Mouse (Mus musculus) heart, embryonic 10.5 days (tissue): ENCODE measurements at regions not wholly inside any gene's neighbourhood (a gene's known extent, or its start where the extent isn't known, plus 50 kb on each side); places are given as distances from the start of the nearest gene placed in this dataset.

Experiments used
- DNase-seq: peaks from one replicate; pipeline ENCODE4 v3.0.0-alpha.2; 2017; ENCODE audit warnings: low spot score
- H3K27ac ChIP-seq: fragments of 300-500 bp; sonication (generic); 2 replicates; pipeline ENCODE4 v1.5.1; 2016; ENCODE audit warnings: mild to moderate bottlenecking
- H3K27me3 ChIP-seq: fragments of 300-500 bp; sonication (generic); 2 replicates; pipeline ENCODE4 v1.6.1; 2016; ENCODE audit warnings: mild to moderate bottlenecking; ENCODE audit not compliant: poor library complexity, insufficient read depth, severe bottlenecking
- H3K36me3 ChIP-seq: fragments of 300-500 bp; sonication (generic); 2 replicates; pipeline ENCODE4 v1.6.1; 2016; ENCODE audit warnings: mild to moderate bottlenecking, moderate library complexity
- H3K4me1 ChIP-seq: fragments of 300-500 bp; sonication (generic); 2 replicates; pipeline ENCODE4 v1.6.1; 2016; ENCODE audit warnings: mild to moderate bottlenecking
- H3K4me3 ChIP-seq: fragments of 300-500 bp; sonication (generic); 2 replicates; pipeline ENCODE4 v1.5.1; 2016; ENCODE audit warnings: mild to moderate bottlenecking, moderate library complexity
- H3K9me3 ChIP-seq: fragments of 300-500 bp; sonication (generic); 2 replicates; pipeline ENCODE4 v1.6.1; 2016; ENCODE audit warnings: mild to moderate bottlenecking, moderate library complexity
- WGBS: fragments of 180-500 bp; shearing (Covaris S2); methylation state at CpG from one replicate; pipeline ENCODE4 v1.1.7; 2016; 5-methylcytosine and 5-hydroxymethylcytosine counted together

DNA sequence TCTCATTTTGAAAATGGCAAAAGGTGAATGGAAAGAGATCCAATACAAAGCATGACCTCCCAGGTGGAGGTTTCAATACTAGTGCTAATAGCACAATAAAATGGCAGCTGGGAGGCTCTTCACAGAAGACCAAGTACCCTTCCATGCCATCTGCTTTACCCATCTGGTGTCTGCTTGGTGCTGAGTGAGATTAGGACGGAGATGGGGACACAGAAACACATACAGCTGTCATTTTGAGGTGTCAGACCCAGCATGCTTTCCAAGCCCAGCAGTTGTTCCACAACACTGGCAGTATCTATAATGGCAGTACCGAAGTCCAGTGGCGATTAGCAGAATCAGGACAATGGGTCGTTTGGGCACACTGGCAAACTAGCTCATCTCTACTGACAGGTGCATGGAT, 118.9 kb upstream of the 1700064H15Rik start:
- no peaks in the 10 kb centered on the region for H3K36me3 ChIP-seq
- no peaks in the 10 kb centered on the region for H3K27me3 ChIP-seq
- no peaks in the 10 kb centered on the region for H3K9me3 ChIP-seq
- H3K27ac ChIP-seq: no peak overlapping the region
- no peaks in the 10 kb centered on the region for H3K4me1 ChIP-seq
- WGBS: 78% methylated on average over 4 of the region's 4 CpGs
- no peak overlapping the region for H3K4me3 ChIP-seq
- no peak for DNase-seq

GRCm38 (mm10) chr3:19751946-19752345, 123.5 kb upstream of the 1700064H15Rik start:
- WGBS: 85% methylated on average over 3 of the region's 3 CpGs
- no peak overlapping the region for H3K4me3 ChIP-seq
- no peaks in the 10 kb centered on the region for H3K4me1 ChIP-seq
- H3K36me3 ChIP-seq: no peaks in the 10 kb centered on the region
- no peaks in the 10 kb centered on the region for H3K9me3 ChIP-seq
- no peak for DNase-seq
- H3K27me3 ChIP-seq: no peaks in the 10 kb centered on the region
- no peak overlapping the region for H3K27ac ChIP-seq

DNA sequence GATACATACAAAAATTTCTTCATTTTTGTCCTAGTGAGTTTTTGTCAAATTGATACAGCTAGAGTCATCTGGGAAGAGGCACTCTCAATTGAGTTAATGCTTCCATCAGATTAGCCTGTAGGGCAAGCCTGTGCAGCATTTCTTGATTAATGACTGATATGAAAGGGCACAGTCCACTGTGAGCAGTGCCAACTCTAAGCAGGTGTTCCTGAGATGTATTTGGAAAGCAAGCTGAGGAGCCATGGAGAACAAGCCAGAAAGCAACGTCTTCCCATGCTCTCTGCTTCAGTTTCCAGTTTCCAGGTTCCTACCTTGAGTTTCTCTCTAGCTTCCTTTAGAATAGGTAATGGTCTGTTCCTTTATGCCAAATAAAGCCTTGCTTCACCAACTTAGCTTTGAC, 125.5 kb upstream of the 1700064H15Rik start:
- no peaks in the 10 kb centered on the region for H3K9me3 ChIP-seq
- no peak overlapping the region for H3K4me3 ChIP-seq
- no peak for DNase-seq
- H3K36me3 ChIP-seq: no peaks in the 10 kb centered on the region
- 66% methylated on average over 1 of the region's 1 CpGs for WGBS
- H3K27me3 ChIP-seq: no peaks in the 10 kb centered on the region
- H3K27ac ChIP-seq: no peak overlapping the region
- H3K4me1 ChIP-seq: no peaks in the 10 kb centered on the region

- no peaks in the 10 kb centered on the region for H3K27me3 ChIP-seq
- no peak overlapping the region for H3K27ac ChIP-seq
- H3K36me3 ChIP-seq: no peaks in the 10 kb centered on the region
- DNase-seq: no peak
- no peaks in the 10 kb centered on the region for H3K4me1 ChIP-seq
- H3K4me3 ChIP-seq: no peak overlapping the region
- 75% methylated on average over 2 of the region's 2 CpGs for WGBS
- H3K9me3 ChIP-seq: no peaks in the 10 kb centered on the region
Observed at GRCm38 (mm10) chr3:19754636-19755035, 126.2 kb upstream of the 1700064H15Rik start.

- no peaks in the 10 kb centered on the region for H3K27me3 ChIP-seq
- H3K27ac ChIP-seq: no peak overlapping the region
- no peaks in the 10 kb centered on the region for H3K36me3 ChIP-seq
- WGBS: 76% methylated on average over 3 of the region's 3 CpGs
- DNase-seq: no peak
- H3K9me3 ChIP-seq: no peaks in the 10 kb centered on the region
- H3K4me3 ChIP-seq: no peak overlapping the region
- no peaks in the 10 kb centered on the region for H3K4me1 ChIP-seq
Observed at GRCm38 (mm10) chr3:19755136-19755535, 126.7 kb upstream of the 1700064H15Rik start.

DNA sequence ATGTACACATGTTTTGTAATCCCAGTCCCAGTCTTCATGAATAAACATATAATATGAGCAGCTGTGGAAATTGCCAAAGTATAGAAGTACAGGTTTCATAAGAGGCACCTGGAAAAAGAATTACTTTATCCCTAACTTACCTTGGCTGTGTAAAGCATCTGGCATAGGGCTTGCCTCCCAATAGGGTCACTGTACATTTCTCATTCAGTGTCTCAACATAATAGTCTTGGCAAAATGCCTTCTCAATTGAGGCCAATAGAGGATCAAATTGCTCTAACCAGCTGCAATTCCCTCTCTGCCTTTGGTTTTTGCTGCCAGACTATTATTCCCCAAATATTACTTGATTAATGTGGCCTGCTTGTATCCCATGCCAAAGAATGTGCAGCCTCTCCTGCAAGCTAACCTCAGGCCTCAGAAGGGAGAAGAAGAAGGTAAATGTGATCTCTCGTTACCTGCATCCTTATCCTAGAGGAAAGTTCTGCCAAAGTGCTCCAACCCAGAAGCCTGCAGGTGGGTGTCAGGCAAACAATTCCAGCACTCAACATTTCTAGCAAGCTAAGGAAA, 158.2 kb upstream of the Cp start:
- Histone ChIP-seq H3K36me3 (no peaks in the 10 kb centered on the region), H3K4me3 (no peak overlapping the region), H3K9me3 (no peaks in the 10 kb centered on the region), H3K27ac (no peak overlapping the region), H3K4me1 (no peaks in the 10 kb centered on the region), H3K27me3 (no peaks in the 10 kb centered on the region)
- DNase-seq: no peak
- WGBS: 78% methylated on average over 1 of the region's 1 CpGs

GRCm38 (mm10) chr3:19810034-19810433, 146.8 kb upstream of the Cp start:
- H3K36me3 ChIP-seq: no peaks in the 10 kb centered on the region
- H3K4me1 ChIP-seq: no peaks in the 10 kb centered on the region
- H3K4me3 ChIP-seq: no peak overlapping the region
- 65% methylated on average over 3 of the region's 3 CpGs for WGBS
- no peaks in the 10 kb centered on the region for H3K27me3 ChIP-seq
- H3K9me3 ChIP-seq: no peaks in the 10 kb centered on the region
- no peak for DNase-seq
- no peak overlapping the region for H3K27ac ChIP-seq

- WGBS: 82% methylated on average over 1 of the region's 1 CpGs
- DNase-seq: no peak
- Histone ChIP-seq H3K27ac (no peak overlapping the region), H3K36me3 (no peaks in the 10 kb centered on the region), H3K4me3 (no peak overlapping the region), H3K9me3 (no peaks in the 10 kb centered on the region), H3K27me3 (no peaks in the 10 kb centered on the region), H3K4me1 (no peaks in the 10 kb centered on the region)
Observed at GRCm38 (mm10) chr3:19824904-19825303, 131.9 kb upstream of the Cp start.

DNA sequence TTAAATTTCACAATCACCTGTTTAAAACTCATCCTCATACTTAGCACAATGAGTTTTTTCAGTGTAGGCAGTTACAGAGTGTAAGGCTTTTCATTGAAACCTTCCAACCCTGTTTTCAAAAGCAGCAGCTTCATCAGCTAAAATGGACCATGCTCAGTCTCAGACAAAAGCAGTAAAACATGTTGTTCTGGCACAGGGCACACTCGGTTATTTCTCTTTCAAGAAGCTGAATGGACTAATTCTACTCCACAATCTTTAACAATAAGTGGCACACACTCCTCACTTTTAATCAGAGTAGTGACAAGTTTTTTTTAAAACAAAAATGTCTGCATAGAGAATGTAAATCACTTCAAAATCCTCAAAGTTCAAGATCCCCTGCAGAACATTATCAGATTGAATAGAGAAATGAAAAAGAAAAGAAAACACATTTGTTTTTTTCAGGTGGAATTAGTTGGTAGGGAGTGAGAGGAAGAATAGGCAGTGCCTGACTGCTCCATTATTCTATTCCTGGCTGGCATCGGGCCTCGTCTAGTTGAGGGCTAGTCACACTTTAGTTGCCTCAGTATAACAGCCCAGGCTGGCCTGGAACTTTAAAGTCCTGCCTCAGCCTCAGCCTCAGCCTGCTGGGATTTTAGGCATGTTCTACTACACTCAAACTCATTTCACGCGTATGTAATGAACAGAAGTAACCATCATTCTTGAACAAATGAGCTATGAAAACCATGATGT, 128.2 kb upstream of the Cp start:
- Histone ChIP-seq H3K27ac (no peak overlapping the region), H3K9me3 (no peaks in the 10 kb centered on the region), H3K4me3 (no peak overlapping the region), H3K36me3 (no peaks in the 10 kb centered on the region), H3K4me1 (no peaks in the 10 kb centered on the region), H3K27me3 (no peaks in the 10 kb centered on the region)
- DNase-seq: no peak
- 82% methylated on average over 5 of the region's 5 CpGs for WGBS

- 80% methylated on average over 2 of the region's 2 CpGs for WGBS
- Histone ChIP-seq H3K27me3 (no peaks in the 10 kb centered on the region), H3K4me1 (no peaks in the 10 kb centered on the region)
Observed at GRCm38 (mm10) chr3:19829752-19830151, 127.1 kb upstream of the Cp start.

DNA sequence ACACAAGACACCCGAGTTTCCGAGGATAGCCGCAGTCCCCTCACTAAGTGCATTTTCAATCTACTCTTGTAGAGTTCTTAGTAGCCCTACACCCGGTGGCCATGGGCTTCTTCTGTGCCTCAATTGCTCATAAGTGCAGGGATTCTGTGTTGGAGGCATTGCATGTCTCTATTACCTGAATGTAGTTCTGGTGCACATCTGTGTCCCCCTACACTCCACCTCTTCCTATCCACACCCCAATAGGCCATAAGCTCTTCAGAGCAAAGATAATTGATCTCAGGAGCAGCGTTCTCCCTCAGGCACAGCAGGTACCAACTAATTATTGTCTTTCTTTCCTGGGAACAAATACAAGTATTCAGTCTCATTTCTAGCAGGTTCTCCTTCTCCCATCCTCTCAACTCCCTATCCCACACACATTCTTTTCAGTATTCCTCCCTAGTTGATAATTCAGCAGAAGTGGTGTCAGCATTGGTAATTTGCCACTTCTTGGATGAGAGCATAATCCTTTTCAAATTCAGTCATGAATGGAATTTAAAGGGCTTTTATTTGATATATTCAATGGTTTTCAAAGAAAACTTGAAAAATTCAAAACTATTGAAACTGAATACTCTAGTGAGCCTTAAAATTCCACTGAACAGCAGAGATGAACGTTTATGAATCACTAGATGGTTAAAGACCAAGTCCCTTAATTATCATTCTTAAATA, 108.7 kb upstream of the Cp start:
- H3K4me3 ChIP-seq: no peak overlapping the region
- no peaks in the 10 kb centered on the region for H3K9me3 ChIP-seq
- DNase-seq: no peak
- H3K4me1 ChIP-seq: no peaks in the 10 kb centered on the region
- H3K27me3 ChIP-seq: no peaks in the 10 kb centered on the region
- H3K27ac ChIP-seq: no peak overlapping the region
- H3K36me3 ChIP-seq: no peaks in the 10 kb centered on the region
- 81% methylated on average over 6 of the region's 6 CpGs for WGBS

More at GRCm38 (mm10) chr3:19829752-19830151, 127.1 kb upstream of the Cp start:
- no peak for DNase-seq
- H3K4me3 ChIP-seq: no peak overlapping the region
- no peaks in the 10 kb centered on the region for H3K36me3 ChIP-seq
- H3K27ac ChIP-seq: no peak overlapping the region
- H3K9me3 ChIP-seq: no peaks in the 10 kb centered on the region

GRCm38 (mm10) chr3:19848736-19849269, 108.1 kb upstream of the Cp start:
- no peaks in the 10 kb centered on the region for H3K27me3 ChIP-seq
- H3K4me1 ChIP-seq: no peaks in the 10 kb centered on the region
- no peak overlapping the region for H3K4me3 ChIP-seq
- 68% methylated on average over 1 of the region's 1 CpGs for WGBS
- H3K27ac ChIP-seq: no peak overlapping the region
- no peaks in the 10 kb centered on the region for H3K36me3 ChIP-seq
- no peak for DNase-seq
- H3K9me3 ChIP-seq: no peaks in the 10 kb centered on the region

GRCm38 (mm10) chr3:19882623-19883022, 74.2 kb upstream of the Cp start:
- 75% methylated on average over 2 of the region's 2 CpGs for WGBS
- Histone ChIP-seq H3K4me3 (no peak overlapping the region), H3K4me1 (no peaks in the 10 kb centered on the region), H3K27me3 (no peaks in the 10 kb centered on the region), H3K9me3 (no peaks in the 10 kb centered on the region), H3K36me3 (no peaks in the 10 kb centered on the region), H3K27ac (no peak overlapping the region)
- no peak for DNase-seq
